Mouse (Mus musculus): ENCODE measurements around the gene Pogz. TPM values are rescaled to one million over a fixed set of nuclear protein-coding genes. Genes with fewer than 3 reads are reported as not detected.

Pogz gene
- polyA plus RNA-seq, 1 experiment from 2014 or later: 2.9 TPM

DNA sequence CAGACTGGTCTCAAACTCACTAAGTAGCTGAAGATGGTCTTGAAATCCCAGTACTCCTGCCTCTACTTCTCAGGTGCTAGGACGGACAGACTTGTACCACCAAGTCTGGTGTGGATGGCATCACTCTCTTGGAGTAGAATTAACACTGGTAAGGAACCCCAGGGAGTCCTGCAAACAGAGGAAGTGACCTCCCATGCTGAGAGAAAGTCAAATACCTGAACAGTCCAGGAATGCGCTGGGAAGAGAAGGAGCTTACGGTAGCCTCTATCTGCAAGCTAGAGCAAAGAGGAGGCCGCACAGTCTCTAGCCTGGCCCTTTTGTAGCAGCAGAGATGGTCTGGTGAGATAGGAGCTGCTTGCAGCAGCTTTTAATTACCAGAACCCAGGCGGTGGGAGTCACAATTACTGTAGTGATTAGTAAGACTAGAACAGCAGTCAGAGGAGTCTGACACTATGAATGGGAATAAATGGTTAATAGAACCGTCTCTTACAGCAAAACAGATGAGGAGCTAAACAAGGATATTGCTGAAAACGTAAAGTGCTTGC lies 41.7 kb upstream of the Pogz start:
- TF ChIP-seq CTCF (IDR thresholded peaks at IDR 0.05; ENCODE audit: low read depth) (no peak), EP300 (IDR thresholded peaks at IDR 0.05; ENCODE audit: low read depth) (no peak)
- Histone ChIP-seq H3K4me3 (ENCODE audit: low read depth, low read length) (no peak overlapping the region), H3K4me1 (ENCODE audit: insufficient read depth) (no peaks in the 10 kb centered on the region), H3K9ac (replicated peaks) (no peak overlapping the region), H3K4me2 (ENCODE audit: low read depth, low read length) (no peak overlapping the region), H3K9me3 (ENCODE audit: low read length) (no peaks in the 10 kb centered on the region), H3K36me3 (replicated peaks; ENCODE audit: insufficient read depth, low read length) (no peaks in the 10 kb centered on the region), H3K27me3 (ENCODE audit: insufficient read depth, low read length) (no peaks in the 10 kb centered on the region), H3K27ac (ENCODE audit: low read depth) (no peak overlapping the region)
- 62% methylated on average over 7 of the region's 7 CpGs for WGBS (ENCODE audit: insufficient replicate concordance)
- ATAC-seq: no peak
- DNase-seq: no peak

GRCm38 (mm10) chr3:94796181-94796580 lies 41.2 kb upstream of the Pogz start:
- Histone ChIP-seq H3K27ac (ENCODE audit: low read depth) (no peak overlapping the region), H3K9ac (replicated peaks) (no peak overlapping the region)
- no peak for ATAC-seq

GRCm38 (mm10) chr3:94804146-94804545 lies 33.2 kb upstream of the Pogz start:
- no peak for ATAC-seq

More at GRCm38 (mm10) chr3:94796181-94796580, 41.2 kb upstream of the Pogz start:
- H3K36me3 ChIP-seq (replicated peaks; ENCODE audit: insufficient read depth, low read length): no peaks in the 10 kb centered on the region
- no peaks in the 10 kb centered on the region for H3K27me3 ChIP-seq (ENCODE audit: insufficient read depth, low read length)
- H3K4me2 ChIP-seq (ENCODE audit: low read depth, low read length): no peak overlapping the region
- H3K9me3 ChIP-seq (ENCODE audit: low read length): no peaks in the 10 kb centered on the region
- DNase-seq: no peak
- TF ChIP-seq CTCF (IDR thresholded peaks at IDR 0.05; ENCODE audit: low read depth) (no peak), EP300 (IDR thresholded peaks at IDR 0.05; ENCODE audit: low read depth) (no peak)
- no peaks in the 10 kb centered on the region for H3K4me1 ChIP-seq (ENCODE audit: insufficient read depth)
- H3K4me3 ChIP-seq (ENCODE audit: low read depth, low read length): no peak overlapping the region

DNA sequence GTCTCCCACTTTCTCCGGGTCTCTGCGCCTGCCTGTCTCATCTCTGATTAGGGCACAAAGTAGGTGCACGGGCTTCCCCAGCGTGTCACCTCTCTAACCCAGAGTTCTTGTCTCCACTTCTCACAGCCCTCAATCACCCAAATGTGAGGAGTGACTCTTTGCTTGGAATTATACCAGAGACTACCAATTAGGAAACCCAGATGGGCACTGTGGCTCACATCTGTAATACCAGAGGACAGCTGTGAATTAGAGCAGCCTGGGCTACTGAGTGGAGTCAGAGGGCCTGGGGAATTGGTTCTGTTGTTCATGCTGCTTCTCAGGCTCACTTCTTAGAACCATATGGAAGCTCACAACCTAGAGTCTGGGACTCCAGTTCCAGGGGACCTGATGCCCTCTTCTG lies 32.4 kb upstream of the Pogz start:
- 85% methylated on average over 4 of the region's 4 CpGs for WGBS (ENCODE audit: insufficient replicate concordance)
- Histone ChIP-seq H3K9ac (replicated peaks) (no peak overlapping the region), H3K9me3 (ENCODE audit: low read length) (no peaks in the 10 kb centered on the region), H3K36me3 (replicated peaks; ENCODE audit: insufficient read depth, low read length) (no peaks in the 10 kb centered on the region), H3K4me3 (ENCODE audit: low read depth, low read length) (no peak overlapping the region), H3K27me3 (ENCODE audit: insufficient read depth, low read length) (0 out of 2 replicates have a peak, but pooled peaks cover 4% of the 10 kb centered on the region), H3K27ac (ENCODE audit: low read depth) (no peak overlapping the region), H3K4me2 (ENCODE audit: low read depth, low read length) (no peak overlapping the region), H3K4me1 (ENCODE audit: insufficient read depth) (no peaks in the 10 kb centered on the region)
- DNase-seq (no peak), ATAC-seq (no peak)
- no peak for TF ChIP-seq EP300 (IDR thresholded peaks at IDR 0.05; ENCODE audit: low read depth)
- TF ChIP-seq CTCF (IDR thresholded peaks at IDR 0.05; ENCODE audit: low read depth): no peak

More at GRCm38 (mm10) chr3:94804146-94804545, 33.2 kb upstream of the Pogz start:
- Histone ChIP-seq H3K4me1 (ENCODE audit: insufficient read depth) (no peaks in the 10 kb centered on the region), H3K36me3 (replicated peaks; ENCODE audit: insufficient read depth, low read length) (no peaks in the 10 kb centered on the region), H3K27me3 (ENCODE audit: insufficient read depth, low read length) (0 out of 2 replicates have a peak, but pooled peaks cover 4% of the 10 kb centered on the region), H3K4me2 (ENCODE audit: low read depth, low read length) (no peak overlapping the region), H3K9me3 (ENCODE audit: low read length) (no peaks in the 10 kb centered on the region), H3K27ac (ENCODE audit: low read depth) (no peak overlapping the region), H3K4me3 (ENCODE audit: low read depth, low read length) (no peak overlapping the region), H3K9ac (replicated peaks) (no peak overlapping the region)
- TF ChIP-seq CTCF (IDR thresholded peaks at IDR 0.05; ENCODE audit: low read depth) (no peak), EP300 (IDR thresholded peaks at IDR 0.05; ENCODE audit: low read depth) (no peak)
- DNase-seq: no peak
- WGBS (ENCODE audit: insufficient replicate concordance): 47% methylated on average over 10 of the region's 10 CpGs

DNA sequence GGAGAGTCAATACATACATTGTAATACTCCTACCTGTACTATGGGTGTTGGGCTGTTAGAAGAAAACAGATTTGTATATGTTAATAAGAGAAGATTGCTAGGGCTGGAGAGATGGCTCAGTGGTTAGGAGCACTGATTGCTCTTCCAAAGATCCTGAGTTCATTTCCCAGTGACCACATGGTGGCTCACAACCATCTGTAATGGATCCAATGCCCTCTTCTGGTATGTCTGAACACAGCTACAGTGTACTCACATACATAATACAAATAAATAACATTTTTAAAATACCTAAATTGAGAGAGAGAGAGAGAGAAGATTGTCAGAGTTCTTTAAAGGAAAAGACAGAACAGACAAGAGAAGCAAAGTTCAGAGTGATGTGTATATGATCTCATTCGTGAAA lies 29.1 kb upstream of the Pogz start:
- WGBS (ENCODE audit: insufficient replicate concordance): 47% methylated on average over 1 of the region's 1 CpGs
- no peak overlapping the region for H3K27ac ChIP-seq (ENCODE audit: low read depth)
- no peaks in the 10 kb centered on the region for H3K36me3 ChIP-seq (replicated peaks; ENCODE audit: insufficient read depth, low read length)
- ATAC-seq (no peak), DNase-seq (no peak)
- no peak overlapping the region for H3K9ac ChIP-seq (replicated peaks)
- no peak overlapping the region for H3K4me2 ChIP-seq (ENCODE audit: low read depth, low read length)
- TF ChIP-seq EP300 (IDR thresholded peaks at IDR 0.05; ENCODE audit: low read depth) (no peak), CTCF (IDR thresholded peaks at IDR 0.05; ENCODE audit: low read depth) (peak; percentile 30)
- no peak overlapping the region for H3K4me3 ChIP-seq (ENCODE audit: low read depth, low read length)
- no peaks in the 10 kb centered on the region for H3K9me3 ChIP-seq (ENCODE audit: low read length)
- H3K4me1 ChIP-seq (ENCODE audit: insufficient read depth): no peaks in the 10 kb centered on the region
- H3K27me3 ChIP-seq (ENCODE audit: insufficient read depth, low read length): 0 out of 2 replicates have a peak, but pooled peaks cover 2% of the 10 kb centered on the region

DNA sequence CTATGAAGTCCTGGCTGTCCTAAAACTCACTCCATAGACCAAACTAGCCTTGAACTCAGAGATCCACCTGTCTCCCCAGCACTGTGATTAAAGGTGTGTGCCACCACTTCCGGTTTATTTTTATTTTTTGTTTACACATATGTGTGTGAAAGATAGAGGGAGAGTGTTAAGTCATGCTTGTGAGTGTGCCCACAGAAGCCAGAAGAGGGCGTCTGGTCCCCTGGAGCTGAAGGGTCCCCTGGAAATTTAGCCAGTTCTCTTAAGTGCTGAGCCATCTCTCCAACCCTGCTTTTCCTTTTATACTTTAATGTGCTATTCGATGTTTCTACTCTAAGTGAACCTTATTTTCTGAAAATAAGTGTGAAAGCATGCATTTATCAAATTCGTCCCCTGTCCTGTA lies 25.7 kb upstream of the Pogz start:
- H3K4me2 ChIP-seq (ENCODE audit: low read depth, low read length): no peak overlapping the region
- WGBS (ENCODE audit: insufficient replicate concordance): 17% methylated on average over 4 of the region's 4 CpGs
- H3K9me3 ChIP-seq (ENCODE audit: low read length): no peaks in the 10 kb centered on the region
- no peak overlapping the region for H3K27ac ChIP-seq (ENCODE audit: low read depth)
- H3K27me3 ChIP-seq (ENCODE audit: insufficient read depth, low read length): no peaks in the 10 kb centered on the region
- TF ChIP-seq CTCF (IDR thresholded peaks at IDR 0.05; ENCODE audit: low read depth): peak; percentile 61
- TF ChIP-seq EP300 (IDR thresholded peaks at IDR 0.05; ENCODE audit: low read depth): no peak
- no peaks in the 10 kb centered on the region for H3K4me1 ChIP-seq (ENCODE audit: insufficient read depth)
- ATAC-seq: peak; percentile 51
- DNase-seq: peak; percentile 34
- no peak overlapping the region for H3K9ac ChIP-seq (replicated peaks)
- H3K36me3 ChIP-seq (replicated peaks; ENCODE audit: insufficient read depth, low read length): no peaks in the 10 kb centered on the region
- H3K4me3 ChIP-seq (ENCODE audit: low read depth, low read length): no peak overlapping the region

DNA sequence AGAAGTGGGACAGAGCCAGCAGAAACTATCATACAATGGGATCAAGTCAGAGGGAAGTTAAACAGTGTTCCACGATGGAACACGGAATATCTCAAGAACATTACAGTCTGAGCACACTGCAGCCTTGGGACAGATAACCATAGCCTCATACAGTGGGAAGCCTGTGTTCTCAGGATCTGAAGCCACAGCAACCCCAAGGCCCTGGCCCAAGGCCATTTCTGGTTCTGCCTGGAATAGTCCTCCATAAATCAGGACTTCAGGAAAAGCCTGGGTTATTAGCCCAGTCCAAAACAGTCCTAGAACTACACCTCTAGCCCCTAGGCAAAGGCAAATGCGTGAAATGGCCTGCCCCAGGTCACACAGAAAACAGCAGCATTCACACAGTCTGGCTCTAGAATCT lies 23.7 kb upstream of the Pogz start:
- ATAC-seq (no peak), DNase-seq (no peak)
- TF ChIP-seq EP300 (IDR thresholded peaks at IDR 0.05; ENCODE audit: low read depth) (no peak), CTCF (IDR thresholded peaks at IDR 0.05; ENCODE audit: low read depth) (no peak)
- H3K9ac ChIP-seq (replicated peaks): no peak overlapping the region
- H3K9me3 ChIP-seq (ENCODE audit: low read length): no peaks in the 10 kb centered on the region
- no peaks in the 10 kb centered on the region for H3K27me3 ChIP-seq (ENCODE audit: insufficient read depth, low read length)
- H3K4me1 ChIP-seq (ENCODE audit: insufficient read depth): no peaks in the 10 kb centered on the region
- 76% methylated on average over 3 of the region's 3 CpGs for WGBS (ENCODE audit: insufficient replicate concordance)
- no peak overlapping the region for H3K4me3 ChIP-seq (ENCODE audit: low read depth, low read length)
- no peak overlapping the region for H3K27ac ChIP-seq (ENCODE audit: low read depth)
- H3K36me3 ChIP-seq (replicated peaks; ENCODE audit: insufficient read depth, low read length): no peaks in the 10 kb centered on the region
- no peak overlapping the region for H3K4me2 ChIP-seq (ENCODE audit: low read depth, low read length)
